Comparison of ENCODE assay signal across 8 mouse cellular contexts in genomic region chr11:89299116-89299783, GRCm38 (mm10). TPM values are rescaled to one million over a fixed set of nuclear protein-coding genes. Genes with fewer than 3 reads are reported as not detected.
DNase-seq lines count a peak whose midpoint lies in the region; ATAC-seq and TF ChIP-seq lines count a peak whose summit lies in the region.

No protein-coding gene starts in this region.

- no peak for TF ChIP-seq CTCF in lung, adult 2 months (IDR thresholded peaks at IDR 0.05; ENCODE audit: insufficient read depth, low read length)

- H3K9me3 ChIP-seq in heart, embryonic 14.5 days (ENCODE audit: control insufficient read depth, low read length) = no peaks in the 10 kb centered on the region
- no peaks in the 10 kb centered on the region for H3K9me3 ChIP-seq in limb, embryonic 12.5 days
- no peaks in the 10 kb centered on the region for H3K9me3 ChIP-seq in neural tube, embryonic 12.5 days

- peak; percentile 5 for DNase-seq in lung, adult 2 months
- no peak for DNase-seq in lung, adult 18-20 months
- peak; percentile 90 for DNase-seq in embryo, embryonic 11 days
- DNase-seq in urinary bladder, postnatal 25 days (ENCODE audit: low spot score) = no peak
- DNase-seq in gastrocnemius, adult 8-10 months (ENCODE audit: low spot score in 2 of 2) = no peak

- WGBS in lung, adult 2 months = 3% methylated on average over 34 of the region's 36 CpGs
- under 1% methylated on average over 25 of the region's 36 CpGs for WGBS in heart, embryonic 14.5 days
- WGBS in limb, embryonic 12.5 days = under 1% methylated on average over 34 of the region's 36 CpGs
- WGBS in neural tube, embryonic 12.5 days = 1% methylated on average over 35 of the region's 36 CpGs

- peak overlapping the region; percentile 70 for H3K9ac ChIP-seq in heart, embryonic 14.5 days (ENCODE audit: low read length)
- peak overlapping the region; percentile 42 for H3K9ac ChIP-seq in limb, embryonic 12.5 days (replicated peaks)
- no peak overlapping the region for H3K9ac ChIP-seq in neural tube, embryonic 12.5 days

- no peak for TF ChIP-seq POLR2A in lung, adult 2 months (IDR thresholded peaks at IDR 0.05; ENCODE audit: borderline replicate concordance, extremely low read depth, low read depth, low read length)

- peak overlapping the region; percentile 85 for H3K4me2 ChIP-seq in heart, embryonic 14.5 days (ENCODE audit: low read length)
- peak overlapping the region; percentile 92 for H3K4me2 ChIP-seq in limb, embryonic 12.5 days
- peak overlapping the region; percentile 73 for H3K4me2 ChIP-seq in neural tube, embryonic 12.5 days (replicated peaks)

- ATAC-seq in heart, embryonic 14.5 days (ENCODE audit: insufficient number of reproducible peaks, insufficient read depth, low FRiP score, low read depth) = no peak
- ATAC-seq in limb, embryonic 12.5 days (ENCODE audit: insufficient number of reproducible peaks, insufficient read depth, low FRiP score, low TSS enrichment, low read depth) = no peak
- peak; percentile 52 for ATAC-seq in neural tube, embryonic 12.5 days (ENCODE audit: low FRiP score, low read depth)

- H3K27me3 ChIP-seq in heart, embryonic 14.5 days (ENCODE audit: control insufficient read depth, insufficient read depth, low read length) = peaks cover 10% of the 10 kb centered on the region
- peaks cover 57% of the 10 kb centered on the region for H3K27me3 ChIP-seq in limb, embryonic 12.5 days
- H3K27me3 ChIP-seq in neural tube, embryonic 12.5 days (replicated peaks) = peaks cover 13% of the 10 kb centered on the region

- no peak overlapping the region for H3K4me3 ChIP-seq in lung, adult 2 months (replicated peaks; ENCODE audit: extremely low read depth, low read depth, low read length)
- peak overlapping the region; percentile 49 to 55 for H3K4me3 ChIP-seq in heart, embryonic 14.5 days (ENCODE audit: control insufficient read depth in 1 of 2, insufficient read depth in 1 of 2, low read depth in 1 of 2, low read length in 2 of 2)
- H3K4me3 ChIP-seq in limb, embryonic 12.5 days (replicated peaks) = peak overlapping the region; percentile 68
- H3K4me3 ChIP-seq in neural tube, embryonic 12.5 days = peak overlapping the region; percentile 33

- H3K36me3 ChIP-seq in heart, embryonic 14.5 days (ENCODE audit: control insufficient read depth, insufficient read depth, low read length) = no peaks in the 10 kb centered on the region
- H3K36me3 ChIP-seq in limb, embryonic 12.5 days = no peaks in the 10 kb centered on the region
- no peaks in the 10 kb centered on the region for H3K36me3 ChIP-seq in neural tube, embryonic 12.5 days

- peak overlapping the region; percentile 40 to 73; a peak in 3 of 4 replicates for H3K27ac ChIP-seq in heart, embryonic 14.5 days (replicated peaks in 1 of 2; ENCODE audit: control insufficient read depth in 1 of 2, insufficient read depth in 1 of 2, low read depth in 2 of 2, low read length in 2 of 2)
- peak overlapping the region; percentile 68; the same call in 1 of the 2 replicates for H3K27ac ChIP-seq in limb, embryonic 12.5 days
- H3K27ac ChIP-seq in neural tube, embryonic 12.5 days = no peak overlapping the region

- peaks cover 10% of the 10 kb centered on the region for H3K4me1 ChIP-seq in lung, adult 2 months (ENCODE audit: control insufficient read depth, insufficient read depth, low read length)
- H3K4me1 ChIP-seq in heart, embryonic 14.5 days (ENCODE audit: control insufficient read depth in 2 of 2, insufficient read depth in 2 of 2, low read length in 2 of 2) = peaks cover 13 to 26% of the 10 kb centered on the region in 2 experiments
- peaks cover 30% of the 10 kb centered on the region for H3K4me1 ChIP-seq in limb, embryonic 12.5 days (replicated peaks)
- peaks cover 28% of the 10 kb centered on the region for H3K4me1 ChIP-seq in neural tube, embryonic 12.5 days

RNA-seq across cellular contexts. Expression of gene Nog, which starts 2.9 kb away (rescaled TPM):
- 0.49 and 0.71 TPM in 2 replicates for polyA plus RNA-seq in lung, adult 2 months (2012; rRNA removed)
- polyA plus RNA-seq in heart, embryonic 14.5 days (2014; fragmentation: Nextera tagmentation; extraction: Ambion mirVana) = 0.35 and 0.88 TPM in 2 replicates
- polyA plus RNA-seq in limb, embryonic 12.5 days (2016; fragmentation: Nextera tagmentation; extraction: Ambion mirVana) = 11.1 TPM in 2 replicates
- polyA plus RNA-seq in neural tube, embryonic 12.5 days (2016; fragmentation: Nextera tagmentation; extraction: Ambion mirVana) = 3.7 and 4.4 TPM in 2 replicates
- total RNA-seq in gastrocnemius, adult 8-10 months (2022) = 1 to 10 TPM; 2.0 to 3.6 (median 2.8) TPM

Comparison
In these comparisons a context has a peak if more than half of its experiments do, and no peak if none do; other contexts are left out.
1. DNase-seq: peak in lung, adult 2 months (single experiment) and embryo, embryonic 11 days (single experiment); none in lung, adult 18-20 months (0 of 2), urinary bladder, postnatal 25 days (single experiment) and gastrocnemius, adult 8-10 months (0 of 2).
2. Peak in every context shown above with its lines, with median percentiles within 50 percentile points of each other: H3K4me2 ChIP-seq.